Mouse (Mus musculus) lung, adult 2 months (tissue): ENCODE results near the gene Hsd11b1.

Experiments used
- CTCF ChIP-seq: fragments of 200-500 bp; IDR thresholded peaks from 2 replicates; pipeline ENCODE4 v1.5.1; 2011; ENCODE audit warnings: mild to moderate bottlenecking, low read length, control low read depth; ENCODE audit not compliant: insufficient read depth
- POLR2A ChIP-seq: fragments of 200-500 bp; IDR thresholded peaks from 2 replicates; pipeline ENCODE4 v1.6.1; 2011; ENCODE audit warnings: low read depth, mild to moderate bottlenecking, control low read depth, low read length, borderline replicate concordance; ENCODE audit errors: extremely low read depth

GRCm38 (mm10) chr1:193293039-193293438 is 29.2 kb upstream of the Hsd11b1 start:
- TF ChIP-seq CTCF (no peak), POLR2A (no peak)
